Mouse (Mus musculus): ENCODE data around the gene Smc5.

GRCm38 (mm10) chr19:23317295-23317988 lies 43.7 kb upstream of the Smc5 start:
- TF ChIP-seq CTCF (IDR thresholded peaks at IDR 0.05; ENCODE audit: insufficient read depth, low read length) (no peak), POLR2A (IDR thresholded peaks at IDR 0.05; ENCODE audit: borderline replicate concordance, extremely low read depth, low read depth, low read length) (no peak)

Measured in lung, adult 2 months (tissue).